Mouse (Mus musculus) liver, embryonic 15.5 days (tissue): Measurements from ENCODE around the gene 4931423N10Rik. TPM values are rescaled to one million over a fixed set of nuclear protein-coding genes. Genes with fewer than 3 reads are reported as not detected.

Experiments
- polyA plus RNA-seq: library from polyadenylated mRNA; unstranded; fragments of >200 nt; fragmentation: Nextera tagmentation; extraction: Ambion mirVana; gene quantifications from 2 replicates; pipeline ENCODE4 v1.2.1, GENCODE M21; 2015

Gene 4931423N10Rik
- polyA plus RNA-seq, 1 experiment from 2014 or later: not detected

Other genes with a start within 250 kb of the 4931423N10Rik start
- gene Abi1, start 167.2 kb upstream of the 4931423N10Rik start, polyA plus RNA-seq: 19.0 and 19.8 TPM in 2 replicates
- gene Acbd5, start 139.3 kb upstream of the 4931423N10Rik start, polyA plus RNA-seq: 16.3 and 16.5 TPM in 2 replicates
- gene Mastl, start 51.5 kb upstream of the 4931423N10Rik start, polyA plus RNA-seq: 5.7 and 6.2 TPM in 2 replicates
- 27.3 and 31.2 TPM in 2 replicates for gene Yme1l1, start 51.1 kb upstream of the 4931423N10Rik start, polyA plus RNA-seq
- not detected in 2 replicates for gene Nxph2, start 113.8 kb downstream of the 4931423N10Rik start, polyA plus RNA-seq